8 mouse cellular contexts compared by ENCODE assay signal in the genomic region with DNA sequence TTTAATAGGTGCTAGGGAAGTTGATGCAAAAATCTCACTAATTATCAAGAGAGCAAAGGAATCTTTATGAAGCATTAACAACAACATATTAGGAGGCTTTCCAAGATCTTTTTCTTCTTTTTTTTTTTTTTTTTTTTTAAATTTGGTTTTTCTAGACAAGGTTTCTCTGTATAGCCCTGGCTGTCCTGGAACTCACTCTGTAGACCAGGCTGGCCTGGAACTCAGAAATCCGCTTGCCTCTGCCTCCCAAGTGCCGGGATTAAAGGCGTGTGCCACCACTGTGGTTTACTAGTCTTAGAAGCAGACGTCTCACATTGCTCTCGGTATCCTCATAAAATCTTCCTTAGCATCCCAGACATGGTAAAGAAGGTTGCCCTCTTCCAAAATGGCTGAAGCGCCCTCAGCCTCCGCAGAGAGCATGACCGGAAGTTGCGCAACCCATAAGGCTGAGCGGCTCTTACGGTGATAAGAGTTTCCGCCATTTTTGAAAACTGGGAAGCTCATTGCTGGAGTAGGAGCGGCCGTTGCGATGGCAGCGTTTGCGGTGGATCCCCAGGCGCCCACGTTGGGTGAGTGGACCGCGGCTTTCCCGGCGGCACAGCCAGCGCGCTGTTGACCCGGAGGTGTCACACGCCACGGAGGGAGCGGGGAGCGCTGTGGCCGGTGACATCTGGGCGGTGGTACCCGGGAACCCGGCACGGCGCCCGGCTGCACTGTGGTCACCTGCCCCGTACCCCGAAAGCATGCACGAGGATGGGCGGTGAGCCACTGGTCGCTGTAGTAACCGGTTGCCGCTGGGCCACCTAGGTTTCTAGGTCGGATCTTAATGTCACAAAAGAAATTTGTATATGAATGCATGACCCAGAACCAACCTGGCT. TPM values are rescaled to one million over a fixed set of nuclear protein-coding genes. Genes with fewer than 3 reads are reported as not detected.
DNase-seq lines count a peak whose midpoint lies in the region; ATAC-seq and TF ChIP-seq lines count a peak whose summit lies in the region.

No protein-coding gene starts in this region.

- peaks cover 22% of the 10 kb centered on the region for H3K36me3 ChIP-seq in hindbrain, embryonic 10.5 days
- H3K36me3 ChIP-seq in lung, postnatal 0 days (ENCODE audit: insufficient read depth, low read length) = 0 out of 2 replicates have a peak, but pooled peaks cover 4% of the 10 kb centered on the region

- TF ChIP-seq EP300 in lung, postnatal 0 days (IDR thresholded peaks at IDR 0.05) = peak; percentile 21; the same call in 1 of the 2 replicates

- no peaks in the 10 kb centered on the region for H3K9me3 ChIP-seq in hindbrain, embryonic 10.5 days
- no peaks in the 10 kb centered on the region for H3K9me3 ChIP-seq in lung, postnatal 0 days (ENCODE audit: low read length)

- peak overlapping the region; percentile 58 for H3K9ac ChIP-seq in lung, postnatal 0 days (replicated peaks; ENCODE audit: low read depth)

- no peak for TF ChIP-seq CTCF in lung, postnatal 0 days (IDR thresholded peaks at IDR 0.05)

- H3K27me3 ChIP-seq in hindbrain, embryonic 10.5 days (ENCODE audit: insufficient read depth, poor library complexity, severe bottlenecking) = no peaks in the 10 kb centered on the region
- H3K27me3 ChIP-seq in lung, postnatal 0 days (replicated peaks; ENCODE audit: insufficient read depth, low read length) = no peaks in the 10 kb centered on the region

- H3K4me3 ChIP-seq in hindbrain, embryonic 10.5 days = peak overlapping the region; percentile 92
- H3K4me3 ChIP-seq in lung, postnatal 0 days (ENCODE audit: low read depth, low read length) = peak overlapping the region; percentile 83

- ATAC-seq in lung, postnatal 0 days = peak; percentile 99

- peak overlapping the region; percentile 91 for H3K27ac ChIP-seq in hindbrain, embryonic 10.5 days
- H3K27ac ChIP-seq in lung, postnatal 0 days (ENCODE audit: low read length) = peak overlapping the region; percentile 51; the same call in 1 of the 2 replicates

- DNase-seq in MEL-GATA-1-ER (ENCODE audit: extremely low read depth, low read depth) = peak; percentile 83
- peak; percentile 93 for DNase-seq in cerebellum, adult 8-10 months
- DNase-seq in forelimb bud, embryonic 11.5 days (ENCODE audit: low read depth, low spot score) = peak; percentile 93
- DNase-seq in hindbrain, embryonic 10.5 days (ENCODE audit: low spot score) = peak; percentile 90
- peak; percentile 92 for DNase-seq in layer of hippocampus, adult 9-11 months
- DNase-seq in lung, postnatal 0 days (ENCODE audit: low spot score) = peak; percentile 93
- DNase-seq in ovary, postnatal 14 days (ENCODE audit: low spot score) = peak; percentile 90
- DNase-seq in thymus, postnatal 14 days = peak; percentile 87

- H3K4me1 ChIP-seq in hindbrain, embryonic 10.5 days (replicated peaks) = peaks cover 8% of the 10 kb centered on the region
- H3K4me1 ChIP-seq in lung, postnatal 0 days (ENCODE audit: insufficient read depth, low read depth, low read length) = no peaks in the 10 kb centered on the region

- H3K4me2 ChIP-seq in lung, postnatal 0 days (replicated peaks; ENCODE audit: low read depth, low read length) = peak overlapping the region; percentile 79

- under 1% methylated on average over 45 of the region's 45 CpGs for WGBS in hindbrain, embryonic 10.5 days
- WGBS in lung, postnatal 0 days = 1% methylated on average over 45 of the region's 45 CpGs

RNA-seq across cellular contexts. Expression of gene Nup35, which starts 21.6 kb away (rescaled TPM):
- 70.7 and 71.2 TPM in 2 replicates for polyA plus RNA-seq in hindbrain, embryonic 10.5 days (2016; fragmentation: Nextera tagmentation; extraction: Ambion mirVana)
- 18.0 and 21.2 TPM in 2 replicates for polyA plus RNA-seq in lung, postnatal 0 days (2015; fragmentation: Nextera tagmentation; extraction: Ambion mirVana)

RNA-seq across cellular contexts. Expression of gene Dusp19, which starts 21.8 kb away (rescaled TPM):
- 14.3 and 15.2 TPM in 2 replicates for polyA plus RNA-seq in hindbrain, embryonic 10.5 days (2016; fragmentation: Nextera tagmentation; extraction: Ambion mirVana)
- 10.0 and 11.1 TPM in 2 replicates for polyA plus RNA-seq in lung, postnatal 0 days (2015; fragmentation: Nextera tagmentation; extraction: Ambion mirVana)

RNA-seq across cellular contexts. Expression of gene Nckap1, which starts 57.4 kb away (rescaled TPM):
- polyA plus RNA-seq in hindbrain, embryonic 10.5 days (2016; fragmentation: Nextera tagmentation; extraction: Ambion mirVana) = 67.0 and 68.3 TPM in 2 replicates
- polyA plus RNA-seq in lung, postnatal 0 days (2015; fragmentation: Nextera tagmentation; extraction: Ambion mirVana) = 49.0 and 52.3 TPM in 2 replicates

Comparison
In these comparisons a context has a peak if more than half of its experiments do, and no peak if none do; other contexts are left out.
1. Peak in every context shown above with its lines: DNase-seq, ATAC-seq, H3K4me3 ChIP-seq and H3K27ac ChIP-seq.